Mouse (Mus musculus): ENCODE data around the gene Prr12. TPM values are rescaled to one million over a fixed set of nuclear protein-coding genes. Genes with fewer than 3 reads are reported as not detected.
"Not testable (repeated sequence)": the region's sequence is repeated elsewhere in the genome, so short reads cannot be mapped to it uniquely, and the experiment has no call there.

Gene Prr12
- total and polyA plus RNA-seq, 3 experiments: 21.3 to 49.7 (median 40.2) TPM

DNA sequence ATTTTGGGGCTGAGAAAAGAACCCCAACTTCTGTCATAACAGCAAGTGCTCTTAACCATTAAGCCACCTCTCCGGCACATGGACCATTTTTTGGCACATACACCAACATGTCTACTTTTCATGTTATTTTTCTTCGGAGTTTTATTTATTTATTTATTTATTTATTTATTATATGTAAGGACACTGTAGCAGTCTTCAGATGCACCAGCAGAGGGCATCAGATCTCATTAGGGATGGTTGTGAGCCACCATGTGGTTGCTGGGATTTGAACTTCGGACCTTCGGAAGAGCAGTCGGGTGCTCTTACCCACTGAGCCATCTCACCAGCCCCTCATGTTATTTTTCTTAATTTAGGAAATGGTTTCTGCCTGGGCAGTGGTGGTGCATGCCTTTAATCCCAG, 29.0 kb downstream of the Prr12 start:
- DNase-seq: not testable (repeated sequence)

DNA sequence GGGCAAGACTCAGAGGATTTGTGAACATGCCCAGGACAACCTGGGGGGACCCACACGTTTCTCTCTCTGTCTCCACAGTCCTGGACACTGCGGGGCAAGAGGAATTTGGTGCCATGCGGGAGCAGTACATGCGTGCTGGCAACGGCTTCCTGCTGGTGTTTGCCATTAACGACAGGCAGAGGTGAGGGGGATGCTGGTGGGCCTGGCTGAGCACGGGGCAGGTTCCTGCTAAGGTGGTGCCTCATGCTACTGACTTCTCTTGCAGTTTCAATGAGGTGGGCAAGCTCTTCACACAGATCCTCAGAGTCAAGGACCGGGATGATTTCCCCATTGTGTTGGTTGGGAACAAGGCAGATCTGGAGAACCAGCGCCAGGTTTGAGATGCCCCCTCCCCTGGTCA, 32.5 kb downstream of the Prr12 start:
- DNase-seq: no peak

DNA sequence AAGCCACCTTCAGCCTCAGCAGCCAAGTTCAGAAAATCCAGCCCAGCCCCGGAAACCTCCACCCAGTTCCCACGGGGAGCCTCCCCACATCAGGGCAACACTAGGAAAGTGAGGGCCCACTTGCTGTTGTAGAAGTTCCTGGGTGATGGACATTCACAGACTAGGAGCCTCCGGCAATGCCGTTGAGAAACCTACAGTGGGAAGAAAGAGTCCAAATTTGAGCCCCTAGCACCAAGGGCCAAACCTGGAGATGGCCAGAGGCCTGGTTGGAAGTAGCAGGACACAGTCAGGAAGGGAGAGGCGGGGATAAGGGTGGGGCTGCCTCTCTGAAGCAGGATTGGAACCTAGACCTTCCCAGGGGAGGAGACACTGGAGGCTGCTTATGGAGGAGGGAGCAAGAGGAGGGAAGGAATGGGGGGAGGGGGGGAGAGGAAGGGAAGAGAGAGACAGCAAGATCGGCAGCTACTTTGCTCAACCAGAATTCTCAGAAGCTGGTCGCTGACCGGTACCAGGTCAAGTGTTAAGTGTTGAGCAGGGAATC, 33.6 kb downstream of the Prr12 start:
- peak; percentile 84 for DNase-seq

DNA sequence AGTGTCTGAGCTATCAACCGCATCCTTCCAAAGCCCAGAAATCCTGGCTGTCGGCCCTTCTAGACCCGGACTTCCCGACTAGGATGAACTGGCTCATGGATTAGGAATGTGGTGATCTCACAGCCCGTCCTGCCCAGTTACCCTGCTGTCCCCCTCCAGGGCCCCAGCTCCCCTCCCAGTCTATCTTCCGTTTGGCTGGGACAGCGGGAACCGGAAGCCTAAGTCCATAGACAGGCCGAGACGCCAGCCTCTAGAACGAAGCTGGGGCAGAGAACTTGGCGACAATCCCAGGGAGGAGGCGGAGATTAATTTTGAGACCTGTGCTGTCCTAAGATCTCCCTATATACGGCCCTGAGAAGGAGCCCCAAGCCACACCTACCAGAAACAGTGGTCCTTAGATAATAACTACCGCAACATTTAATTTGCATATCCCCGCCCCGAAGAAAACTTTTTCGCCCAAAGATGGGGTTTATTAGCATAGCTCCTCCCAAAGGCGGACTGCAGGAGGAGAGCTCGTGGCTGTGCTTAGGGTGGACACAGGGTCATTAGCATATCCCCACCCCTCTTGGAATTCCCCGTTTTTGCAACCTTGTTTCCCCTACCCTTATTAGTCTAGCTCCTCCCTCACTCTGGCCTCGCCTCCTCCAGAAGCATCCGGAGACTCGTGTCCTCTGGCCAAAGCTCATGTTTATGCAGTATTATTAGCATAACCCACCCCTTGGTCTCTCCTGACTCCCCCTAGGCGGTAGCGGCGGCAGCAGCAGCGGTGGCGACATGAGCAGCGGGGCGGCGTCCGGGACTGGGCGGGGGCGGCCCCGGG, 35.2 kb downstream of the Prr12 start, which contains the start of gene Rras:
Rras (plus strand) TSS at position 720 of the 820 bp plus-strand sequence.
- DNase-seq: peak; percentile 96

DNA sequence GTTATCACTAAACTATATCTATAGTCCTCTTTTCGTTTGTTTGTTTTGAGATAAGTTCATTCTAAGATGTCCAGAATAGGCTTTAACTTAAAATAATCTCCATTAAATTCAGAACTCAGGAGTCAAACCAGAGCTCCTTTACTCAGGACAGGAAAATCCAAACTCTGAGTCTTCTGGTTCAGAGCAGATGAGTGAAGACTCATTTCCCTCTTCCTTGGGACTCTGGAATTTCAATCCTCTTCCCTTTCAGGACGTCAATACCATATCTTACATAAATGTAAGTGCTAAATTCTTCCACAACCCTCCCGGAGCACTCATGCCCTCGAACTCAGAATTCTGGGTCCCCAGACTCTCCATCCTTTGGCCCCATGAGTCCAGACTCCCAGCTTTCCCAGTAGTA, 35.9 kb downstream of the Prr12 start:
- DNase-seq: no peak

DNA sequence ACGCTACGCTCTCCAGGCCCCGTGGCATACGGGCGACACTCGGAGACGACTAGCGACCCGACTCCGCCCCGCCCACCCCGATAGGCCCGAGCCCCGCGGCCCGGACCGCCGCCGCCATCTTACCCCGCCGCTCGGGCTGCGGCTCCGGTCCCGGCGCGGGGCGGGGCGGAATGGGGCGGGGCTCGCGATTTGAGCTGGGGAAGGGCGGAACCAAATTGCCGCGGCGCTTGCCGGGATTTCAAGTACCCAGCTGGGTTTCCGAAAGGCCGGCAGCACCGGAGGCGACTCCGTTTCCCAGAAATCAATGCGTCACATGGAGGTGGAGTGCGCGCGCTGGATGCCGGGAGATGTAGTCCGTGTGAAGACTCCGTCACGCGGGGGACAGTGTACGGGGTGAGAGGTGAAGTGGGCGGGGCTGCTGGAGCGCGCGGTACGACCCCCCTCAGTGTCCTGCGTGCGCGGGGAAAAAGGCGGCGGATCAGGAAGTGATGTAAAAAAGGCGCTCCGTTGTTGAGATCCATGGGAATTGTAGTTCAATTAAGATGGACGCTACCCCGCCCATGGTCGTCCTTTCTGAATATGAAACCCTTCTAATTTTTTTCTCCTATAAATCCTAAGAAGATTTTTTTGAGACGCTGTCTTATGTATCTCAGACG, 36.6 kb downstream of the Prr12 start, which contains the start of gene Scaf1:
Scaf1 (minus strand) TSS at position 407 of the 656 bp plus-strand sequence.
- peak; percentile 100 for DNase-seq

DNA sequence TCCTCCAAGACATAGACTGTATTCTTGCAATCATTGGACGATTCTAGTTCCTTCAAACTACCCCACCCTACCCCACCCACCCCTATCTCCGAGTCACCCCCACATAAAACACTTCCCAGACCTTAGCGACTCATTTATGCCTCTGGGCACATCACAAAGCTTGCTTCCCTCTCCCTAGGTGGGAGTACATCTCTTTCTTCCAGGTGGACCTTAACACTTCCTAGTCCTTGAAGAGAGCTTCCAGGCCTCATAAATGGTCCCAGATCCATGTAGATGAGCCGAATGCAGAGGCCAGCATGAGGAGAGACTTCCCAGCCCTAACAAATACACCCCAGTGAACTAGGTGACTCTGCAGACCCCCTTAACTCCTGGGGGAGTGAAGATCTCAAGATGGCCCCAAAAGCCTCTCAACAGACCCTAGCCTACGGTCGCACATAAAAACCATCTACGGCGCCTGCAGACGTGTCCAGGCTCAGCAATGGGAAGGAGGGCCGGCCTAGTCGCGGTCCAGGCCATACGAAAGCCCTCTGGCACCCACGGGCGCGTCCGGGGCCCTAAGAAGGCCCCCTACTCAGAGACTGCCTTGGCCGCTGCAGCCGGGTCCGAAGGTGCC, 37.2 kb downstream of the Prr12 start:
- no peak for DNase-seq

DNA sequence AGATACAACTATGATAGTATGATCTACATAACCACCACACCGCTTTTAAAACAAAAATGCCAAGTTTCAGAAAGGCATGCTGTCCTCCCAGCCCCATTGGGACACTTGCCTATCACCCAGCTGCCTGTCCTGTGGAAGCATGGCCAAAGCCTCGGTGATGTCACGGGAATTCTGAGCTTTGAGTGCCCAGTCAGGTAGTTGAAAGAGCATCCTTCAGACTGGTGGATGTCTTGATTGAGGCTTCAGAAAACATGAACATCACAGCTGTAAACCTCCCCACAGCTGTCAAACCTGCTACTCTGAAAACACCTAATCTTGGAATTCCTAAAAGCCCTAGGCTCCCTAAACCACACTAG, 38.6 kb downstream of the Prr12 start:
- no peak for DNase-seq

DNA sequence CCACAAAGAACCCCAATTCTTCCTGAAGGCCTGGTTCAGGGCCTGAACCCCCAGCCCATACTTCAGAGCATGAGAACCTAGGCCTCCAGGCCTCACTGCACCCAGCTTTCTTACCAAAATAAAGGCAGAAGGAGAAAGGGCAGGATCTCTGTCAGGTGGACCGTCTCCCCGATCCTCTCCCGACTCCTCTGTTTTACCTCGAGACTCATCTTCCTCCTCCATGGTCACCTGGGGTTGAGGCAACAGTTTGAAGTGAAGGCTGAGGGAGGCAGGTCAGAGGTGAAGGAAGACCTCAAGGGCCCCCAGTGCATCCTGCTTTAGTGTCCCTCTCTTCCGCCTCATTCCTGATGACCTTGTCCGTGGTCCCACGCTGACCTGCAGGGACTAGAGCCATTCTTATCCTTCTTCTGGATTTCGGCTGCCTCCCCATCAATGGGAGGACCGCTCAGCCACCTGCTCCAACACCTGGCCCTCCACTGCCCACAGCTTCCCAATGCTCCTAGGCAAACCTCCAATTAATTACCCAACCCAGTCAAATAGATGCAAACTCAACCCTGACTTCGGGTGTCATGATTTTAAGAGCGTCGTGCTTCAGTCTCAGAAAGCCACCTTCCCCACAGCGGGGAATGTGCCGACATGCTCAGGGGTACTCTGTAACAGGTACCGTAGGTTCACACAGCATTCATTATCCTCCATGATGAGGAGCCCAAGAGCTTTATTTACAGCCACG, 39.1 kb downstream of the Prr12 start:
- no peak for DNase-seq

DNA sequence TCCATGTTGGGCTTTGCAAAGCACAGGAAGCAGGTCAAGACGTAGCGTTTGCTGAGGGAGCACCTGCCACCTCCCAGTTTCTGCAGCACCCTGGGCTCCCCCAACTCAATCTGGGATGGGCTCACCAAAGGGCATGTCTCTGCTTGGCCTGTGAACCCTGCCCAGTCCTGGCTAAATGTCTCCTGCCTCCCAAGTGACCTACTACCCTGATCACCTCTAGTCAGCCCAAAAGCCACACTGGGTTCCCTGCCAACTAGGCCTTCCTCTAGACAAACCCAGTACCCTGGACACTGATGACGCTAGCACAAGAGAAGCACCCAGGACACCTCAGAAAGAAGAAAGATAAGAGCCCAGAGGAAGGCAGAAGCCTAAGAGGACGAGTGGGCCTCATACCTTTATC, 39.9 kb downstream of the Prr12 start:
- no peak for DNase-seq

DNA sequence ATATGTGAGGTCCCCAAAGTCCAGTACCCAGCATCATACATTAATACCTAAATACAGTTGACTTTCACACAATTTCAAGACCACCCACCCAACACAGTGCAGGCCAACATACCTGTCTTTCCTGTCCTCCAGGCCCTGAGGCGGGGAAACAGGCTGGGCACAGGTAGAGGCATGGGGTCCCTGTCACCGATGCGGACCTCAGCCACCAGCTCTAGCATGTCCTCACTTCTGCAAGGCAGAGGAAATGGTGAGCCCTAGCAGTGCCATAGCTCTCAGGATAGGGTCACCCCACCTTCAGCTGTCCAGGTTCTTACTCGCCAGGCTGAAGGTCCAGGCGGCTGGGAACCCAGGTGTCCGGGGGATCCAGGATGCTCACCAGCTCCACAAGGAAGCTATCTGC, 40.7 kb downstream of the Prr12 start:
- DNase-seq: no peak

DNA sequence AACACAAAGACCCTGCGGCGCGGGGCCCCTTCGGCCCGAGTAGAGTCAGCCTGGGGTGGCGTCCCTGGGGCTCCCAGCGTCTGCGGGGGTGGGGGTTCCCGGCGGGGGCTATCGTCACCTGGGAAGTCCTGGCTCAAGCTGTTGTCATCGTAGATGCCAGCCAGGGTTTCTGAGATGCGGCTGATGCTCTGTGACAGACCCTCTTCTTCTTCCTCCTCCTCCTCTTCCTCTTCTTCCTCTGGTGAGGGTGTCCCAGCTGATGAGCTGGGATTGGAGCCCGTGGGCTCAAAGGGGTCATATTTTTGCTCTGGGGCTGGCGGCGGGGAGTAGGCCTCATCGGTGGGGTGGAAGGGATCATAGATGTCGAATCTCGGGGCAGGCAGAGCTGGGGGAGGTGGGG, 44.3 kb downstream of the Prr12 start:
- DNase-seq: no peak

DNA sequence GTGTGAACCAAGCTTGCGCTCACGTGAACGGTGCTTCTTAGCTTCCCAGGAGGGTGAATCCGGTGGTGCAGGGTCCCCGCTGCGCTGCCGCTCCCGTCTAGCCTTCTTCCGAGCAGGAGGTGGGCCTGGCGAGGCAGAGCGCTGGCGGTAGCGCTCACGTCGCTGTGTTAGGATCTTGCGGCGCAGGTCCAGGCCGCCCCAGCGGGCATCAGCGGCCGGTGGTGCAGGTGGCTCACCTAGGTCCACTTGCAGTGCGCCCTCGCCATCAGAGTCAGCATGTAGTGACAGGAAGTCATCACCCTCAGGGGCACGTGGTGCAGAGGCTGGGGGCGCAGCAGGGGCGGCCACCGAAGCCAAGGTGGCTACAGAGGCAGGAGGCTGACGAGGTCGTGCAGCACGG, 44.8 kb downstream of the Prr12 start:
- no peak for DNase-seq

DNA sequence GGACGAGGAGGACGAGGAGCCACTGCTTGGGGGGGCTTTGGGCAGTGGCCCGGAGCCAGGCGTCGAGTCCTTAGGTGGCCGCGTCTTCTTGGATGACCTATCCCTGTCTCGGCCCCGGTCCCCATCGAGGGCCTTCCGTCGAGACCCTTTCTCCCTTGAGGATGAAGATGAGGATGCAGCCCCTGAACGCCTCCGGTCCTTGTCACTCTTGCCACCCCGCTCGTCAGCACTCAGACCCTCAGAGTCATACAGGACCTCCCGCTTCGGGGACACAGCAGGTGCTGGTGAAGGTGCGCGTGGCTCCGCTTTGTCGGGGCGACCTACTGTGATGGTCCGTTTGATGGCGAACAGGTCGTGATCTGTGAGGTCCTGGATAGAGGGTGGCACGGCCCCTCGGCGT, 45.5 kb downstream of the Prr12 start:
- DNase-seq: no peak

DNA sequence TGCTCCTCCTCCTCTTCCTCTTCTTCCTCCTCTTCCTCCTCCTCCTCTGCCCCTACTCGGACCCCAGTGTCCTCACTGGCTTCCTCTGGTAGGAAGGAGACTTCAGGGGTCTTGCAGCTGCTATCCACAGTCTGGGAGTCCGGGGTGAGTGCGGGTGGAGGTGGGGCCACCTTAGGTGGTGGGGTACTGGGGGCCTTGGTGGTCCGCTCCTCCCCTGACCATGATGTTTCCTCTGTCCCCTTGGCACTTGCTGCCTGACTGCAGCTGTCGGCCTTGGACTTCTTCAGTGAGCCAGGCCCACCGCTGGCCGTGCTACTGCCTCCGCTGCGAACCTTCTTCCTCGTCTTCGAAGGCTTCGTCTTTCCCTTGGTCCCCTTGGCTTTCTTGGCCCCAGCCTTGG, 46.2 kb downstream of the Prr12 start:
- DNase-seq: no peak

DNA sequence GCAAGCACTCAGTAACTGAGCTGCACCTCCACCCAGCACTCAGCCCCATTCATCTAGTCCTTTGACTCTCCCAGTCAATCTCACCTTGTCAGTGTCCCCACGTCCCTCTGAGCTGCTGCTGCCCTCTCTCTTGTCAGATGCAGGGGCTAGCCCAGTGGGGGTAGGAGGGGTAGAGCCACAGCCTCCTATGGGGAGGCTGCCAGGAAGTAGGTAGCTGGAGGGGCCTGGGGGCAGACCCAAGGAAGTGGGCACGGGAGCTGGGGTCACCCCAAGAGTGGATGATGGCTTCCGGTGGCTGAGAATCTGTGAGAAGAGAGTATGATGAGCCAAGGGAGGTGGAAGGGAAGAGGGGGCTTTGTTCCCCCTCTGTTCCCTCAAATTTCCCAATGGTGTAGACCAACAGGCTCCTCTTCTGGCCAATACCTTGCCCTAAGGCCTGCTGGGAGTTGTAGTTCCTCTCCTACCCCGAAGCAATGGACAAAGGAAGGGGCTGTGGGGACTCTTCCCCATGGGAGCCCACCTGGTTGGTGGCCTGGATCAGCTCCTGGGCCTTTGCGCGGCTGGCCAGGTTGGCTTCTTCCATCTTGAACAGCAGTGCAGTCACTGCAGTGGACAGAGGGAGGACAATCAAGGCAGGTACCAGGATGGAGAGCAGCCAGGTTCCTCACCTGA, 47.2 kb downstream of the Prr12 start:
- DNase-seq: no peak

DNA sequence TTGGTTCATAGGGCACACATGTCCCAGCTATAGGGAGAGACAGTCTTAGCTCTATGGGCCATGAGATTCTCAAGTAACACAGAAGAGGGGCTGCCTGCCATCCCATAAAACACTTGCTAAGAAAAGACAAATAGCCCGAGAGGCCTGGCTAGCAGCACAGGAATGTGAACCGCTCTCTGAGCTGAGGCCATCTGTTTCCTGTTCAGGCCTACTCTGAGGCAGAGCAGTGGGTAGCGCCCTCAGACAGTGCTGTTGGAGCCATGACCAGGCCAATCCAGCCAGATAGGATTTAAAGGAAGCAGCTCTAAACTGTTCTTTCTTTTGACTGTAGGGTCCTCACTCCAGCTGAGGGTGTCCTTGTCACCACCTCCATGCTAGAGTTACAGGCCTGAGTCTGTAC, 48.1 kb downstream of the Prr12 start:
- DNase-seq: no peak

DNA sequence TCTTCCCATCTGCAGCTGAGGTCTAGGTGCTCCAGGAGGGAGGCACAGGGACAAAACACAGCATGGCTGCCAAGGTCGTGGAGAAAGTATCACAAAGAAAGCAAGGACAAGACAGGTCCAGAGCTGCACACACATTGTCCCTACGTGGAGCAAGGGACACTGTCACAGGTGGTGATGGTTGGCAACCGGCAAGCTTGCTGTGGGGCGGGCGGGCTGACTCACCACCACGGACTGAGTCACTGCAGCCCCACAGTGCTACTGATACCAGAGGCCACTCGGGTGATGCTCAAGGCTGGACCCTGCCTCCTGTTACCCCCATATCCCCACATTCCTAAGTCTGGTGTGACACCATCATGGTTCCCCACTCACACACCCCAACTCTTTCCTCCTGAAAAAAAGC, 50.2 kb downstream of the Prr12 start:
- peak; percentile 78 for DNase-seq

DNA sequence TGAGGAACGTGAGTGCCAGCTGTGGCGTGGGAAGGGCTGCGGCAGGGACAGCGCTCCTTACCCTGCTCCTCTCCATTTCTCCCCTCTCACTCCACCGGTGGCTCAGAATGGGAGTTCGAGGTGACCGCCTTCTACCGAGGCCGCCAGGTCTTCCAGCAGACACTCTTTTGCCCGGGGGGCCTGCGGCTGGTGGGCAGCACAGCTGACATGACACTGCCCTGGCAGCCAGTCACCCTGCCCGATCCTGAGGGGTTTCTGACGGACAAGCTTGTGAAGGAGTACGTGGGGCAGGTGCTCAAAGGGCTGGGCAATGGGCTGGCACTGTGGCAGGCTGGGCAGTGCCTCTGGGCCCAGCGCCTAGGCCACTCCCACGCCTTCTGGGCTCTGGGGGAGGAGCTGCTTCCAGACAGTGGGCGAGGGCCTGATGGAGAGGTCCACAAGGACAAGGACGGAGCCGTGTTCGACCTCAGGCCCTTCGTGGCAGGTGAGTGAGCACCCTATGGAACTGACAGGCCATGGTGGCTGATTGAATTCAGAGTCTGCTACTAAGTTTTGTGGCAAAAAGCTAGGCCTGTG, 52.1 kb downstream of the Prr12 start:
- peak; percentile 45 for DNase-seq

DNA sequence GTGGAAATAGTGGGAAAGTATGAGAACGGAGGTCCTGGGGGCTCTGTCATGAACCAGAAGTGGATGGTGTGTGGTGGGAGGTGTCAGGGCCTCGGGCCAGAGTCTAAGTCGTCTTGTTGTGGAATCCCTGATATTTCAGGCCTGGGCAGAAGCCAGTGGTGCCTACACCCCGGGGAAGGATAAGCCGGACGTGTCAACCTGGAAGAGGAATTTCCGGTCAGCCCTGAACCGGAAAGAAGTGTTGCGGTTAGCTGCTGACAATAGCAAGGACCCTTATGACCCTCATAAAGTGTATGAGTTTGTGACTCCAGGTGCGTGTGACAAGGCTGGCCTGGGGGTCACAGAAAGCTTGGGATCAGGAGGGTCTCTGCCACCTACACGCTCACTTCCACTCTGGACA, 52.9 kb downstream of the Prr12 start:
- no peak for DNase-seq

DNA sequence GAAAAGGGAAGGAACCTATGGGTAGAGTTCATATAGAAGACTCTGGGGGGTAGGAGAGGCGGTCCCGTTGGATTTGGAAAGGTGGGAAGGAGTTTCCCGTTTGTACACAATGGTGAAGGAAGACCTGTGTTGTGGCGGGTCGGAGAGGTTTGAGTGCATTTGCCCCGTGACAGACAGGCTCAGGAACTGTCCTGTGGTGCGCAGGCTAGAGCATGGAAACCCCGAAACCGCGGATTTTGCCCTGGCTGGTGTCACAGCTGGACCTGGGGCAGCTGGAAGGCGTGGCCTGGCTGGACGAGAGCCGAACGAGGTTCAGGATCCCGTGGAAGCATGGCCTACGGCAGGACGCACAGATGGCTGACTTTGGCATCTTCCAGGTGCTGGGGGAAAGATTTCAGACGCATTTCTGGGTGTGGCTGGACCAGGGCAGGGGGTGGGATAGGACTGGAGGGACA, 54.2 kb downstream of the Prr12 start, which contains the start of gene Bcl2l12:
Bcl2l12 (minus strand) TSS at position 212 of the 455 bp plus-strand sequence.
- peak; percentile 84 for DNase-seq

Data from adrenal gland, adult 2 months (tissue).